In genomic region chr17:34511723-34512122, GRCm38 (mm10) we compare ENCODE assay signal across 25 mouse cellular contexts. TPM values are rescaled to one million over a fixed set of nuclear protein-coding genes. Genes with fewer than 3 reads are reported as not detected.
A peak's percentile ranks its signal among the peaks of the same experiment; 100 is the strongest.
DNase-seq lines count a peak whose midpoint lies in the region; ATAC-seq and TF ChIP-seq lines count a peak whose summit lies in the region.
"Not testable (repeated sequence)": the region's sequence is repeated elsewhere in the genome, so short reads cannot be mapped to it uniquely, and the experiment has no call there.
"Had no signal": no experiment of that assay in that cellular context is flagged by ENCODE, and none has a peak within 500 bp of the region (broad histone marks: within the 10 kb centered on the region; RNA-seq: fewer than 3 reads in every experiment).

No protein-coding gene starts in this region.

- TF ChIP-seq CTCF in E14TG2a.4 (conservative IDR thresholded peaks at IDR 0.05; ENCODE audit: low read length) = peak; percentile 15
- peak; percentile 40 for TF ChIP-seq CTCF in lung, embryonic 14.5 days (IDR thresholded peaks at IDR 0.05; ENCODE audit: low read depth)
- peak; percentile 25; the same call in 1 of the 2 replicates for TF ChIP-seq CTCF in midbrain, postnatal 0 days (IDR thresholded peaks at IDR 0.05)

- H3K36me3 ChIP-seq in E14TG2a.4 (ENCODE audit: insufficient read depth, low read length); embryonic facial prominence, embryonic 11.5 days (replicated peaks; ENCODE audit: control insufficient read depth, insufficient read depth, low read depth, low read length); lung, embryonic 14.5 days (ENCODE audit: insufficient read depth); midbrain, postnatal 0 days (ENCODE audit: insufficient read depth, low read length): not testable (repeated sequence)

- peak; percentile 40 for DNase-seq in ZHBTc4 (ENCODE audit: low read depth, low spot score)
- peak; percentile 21 for DNase-seq in embryonic facial prominence, embryonic 11.5 days (ENCODE audit: low spot score)
- peak; percentile 13 for DNase-seq in induced T-regulatory cell, adult 2 months (ENCODE audit: low read depth)
- peak; percentile 4 to 22 for DNase-seq in kidney, postnatal 36 days
- DNase-seq in lung, embryonic 14.5 days = peak; percentile 41
- DNase-seq in midbrain, postnatal 0 days (ENCODE audit: low spot score) = not testable (repeated sequence)

- H3K4me3 ChIP-seq in E14TG2a.4 (replicated peaks; ENCODE audit: low read length); embryonic facial prominence, embryonic 11.5 days (ENCODE audit: low read depth, low read length); lung, embryonic 14.5 days (ENCODE audit: low read depth, low read length); midbrain, postnatal 0 days (ENCODE audit: low read depth, low read length): not testable (repeated sequence)

- H3K27ac ChIP-seq in embryonic facial prominence, embryonic 11.5 days (replicated peaks; ENCODE audit: low read depth, low read length); lung, embryonic 14.5 days (ENCODE audit: low read depth); midbrain, postnatal 0 days (ENCODE audit: low read depth, low read length): not testable (repeated sequence)

- not testable (repeated sequence) for H3K27me3 ChIP-seq in E14TG2a.4 (ENCODE audit: insufficient read depth, low read length); embryonic facial prominence, embryonic 11.5 days (ENCODE audit: control insufficient read depth, insufficient read depth, low read length); lung, embryonic 14.5 days (ENCODE audit: insufficient read depth, low read length); midbrain, postnatal 0 days (ENCODE audit: insufficient read depth, low read length)

- H3K9ac ChIP-seq in embryonic facial prominence, embryonic 11.5 days (replicated peaks; ENCODE audit: low read length); lung, embryonic 14.5 days; midbrain, postnatal 0 days (replicated peaks; ENCODE audit: low read length, poor library complexity, severe bottlenecking): not testable (repeated sequence)

- WGBS in embryonic facial prominence, embryonic 11.5 days = 63% methylated on average over 1 of the region's 1 CpGs
- 28% methylated on average over 1 of the region's 1 CpGs for WGBS in lung, embryonic 14.5 days
- WGBS in midbrain, postnatal 0 days = 69% methylated on average over 1 of the region's 1 CpGs

- not testable (repeated sequence) for H3K4me1 ChIP-seq in E14TG2a.4 (replicated peaks; ENCODE audit: low read depth, low read length); embryonic facial prominence, embryonic 11.5 days (ENCODE audit: control insufficient read depth, insufficient read depth, low read length); lung, embryonic 14.5 days (ENCODE audit: insufficient read depth); midbrain, postnatal 0 days (ENCODE audit: insufficient read depth, low read length)

- not testable (repeated sequence) for H3K4me2 ChIP-seq in embryonic facial prominence, embryonic 11.5 days (ENCODE audit: low read depth, low read length); lung, embryonic 14.5 days; midbrain, postnatal 0 days (ENCODE audit: low read depth, low read length, poor library complexity, severe bottlenecking)

- H3K9me3 ChIP-seq in E14TG2a.4 (ENCODE audit: low read length); embryonic facial prominence, embryonic 11.5 days (replicated peaks; ENCODE audit: control insufficient read depth, low read length); lung, embryonic 14.5 days (ENCODE audit: low read depth, low read length); midbrain, postnatal 0 days (ENCODE audit: low read length): not testable (repeated sequence)

- not testable (repeated sequence) for ATAC-seq in embryonic facial prominence, embryonic 11.5 days (replicated peaks; ENCODE audit: insufficient number of reproducible peaks, low FRiP score, low TSS enrichment, low read depth); lung, embryonic 14.5 days (ENCODE audit: insufficient read depth); midbrain, postnatal 0 days (ENCODE audit: low FRiP score)

RNA-seq across cellular contexts. Expression of gene Btnl6, which starts 5.4 kb away (rescaled TPM):
- polyA plus RNA-seq in embryonic facial prominence, embryonic 11.5 days (2014; fragmentation: Nextera tagmentation; extraction: Ambion mirVana) = not detected in 2 replicates
- polyA plus RNA-seq in lung, embryonic 14.5 days (2014; fragmentation: Nextera tagmentation; extraction: Ambion mirVana) = not detected in 2 replicates
- total RNA-seq in midbrain, postnatal 0 days (2014; rRNA removed) = not detected in 2 replicates
- not detected in 2 replicates for polyA plus RNA-seq in midbrain, postnatal 0 days (2015; fragmentation: Nextera tagmentation; extraction: Ambion mirVana)
- total RNA-seq: adrenal gland, postnatal 25 days; common myeloid progenitor, adult 5-6 weeks; gastrocnemius, adult 18-20 months; gastrocnemius, postnatal 4 days; hematopoietic stem cell, adult 5-6 weeks; layer of hippocampus, postnatal 14 days; liver, adult 2 months had no signal
- polyA plus RNA-seq: embryonic facial prominence, embryonic 13.5 days; forebrain, embryonic 13.5 days; heart, embryonic 11.5 days; heart, postnatal 0 days; hindbrain, embryonic 15.5 days; kidney, embryonic 14.5 days; limb, embryonic 10.5 days; liver, adult 2 months; midbrain, embryonic 16.5 days; neural tube, embryonic 15.5 days had no signal

RNA-seq across cellular contexts. Expression of gene Btnl4, which starts 34.6 kb away (rescaled TPM):
- not detected in 2 replicates for polyA plus RNA-seq in embryonic facial prominence, embryonic 11.5 days (2014; fragmentation: Nextera tagmentation; extraction: Ambion mirVana)
- not detected in 2 replicates for polyA plus RNA-seq in lung, embryonic 14.5 days (2014; fragmentation: Nextera tagmentation; extraction: Ambion mirVana)
- not detected in 2 replicates for total RNA-seq in midbrain, postnatal 0 days (2014; rRNA removed)
- not detected in 2 replicates for polyA plus RNA-seq in midbrain, postnatal 0 days (2015; fragmentation: Nextera tagmentation; extraction: Ambion mirVana)
- total RNA-seq: adrenal gland, postnatal 25 days; common myeloid progenitor, adult 5-6 weeks; gastrocnemius, adult 18-20 months; gastrocnemius, postnatal 4 days; hematopoietic stem cell, adult 5-6 weeks; layer of hippocampus, postnatal 14 days had no signal
- polyA plus RNA-seq: CD4-positive, CD25-positive, alpha-beta regulatory T cell, adult 4 months; embryonic facial prominence, embryonic 13.5 days; forebrain, embryonic 13.5 days; heart, embryonic 11.5 days; heart, postnatal 0 days; hindbrain, embryonic 15.5 days; kidney, embryonic 14.5 days; limb, embryonic 10.5 days; liver, adult 2 months; macrophage; midbrain, embryonic 16.5 days; neural tube, embryonic 15.5 days had no signal

RNA-seq across cellular contexts. Expression of gene Notch4, which starts 52.3 kb away (rescaled TPM):
- polyA plus RNA-seq in embryonic facial prominence, embryonic 11.5 days (2014; fragmentation: Nextera tagmentation; extraction: Ambion mirVana) = 4.8 and 5.9 TPM in 2 replicates
- 8.5 and 9.0 TPM in 2 replicates for polyA plus RNA-seq in lung, embryonic 14.5 days (2014; fragmentation: Nextera tagmentation; extraction: Ambion mirVana)
- total RNA-seq in midbrain, postnatal 0 days (2014; rRNA removed) = 8.8 and 44.3 TPM in 2 replicates
- 3.8 and 6.1 TPM in 2 replicates for polyA plus RNA-seq in midbrain, postnatal 0 days (2015; fragmentation: Nextera tagmentation; extraction: Ambion mirVana)
